Comparison of ENCODE assay signal across 8 mouse cellular contexts in the genomic region with DNA sequence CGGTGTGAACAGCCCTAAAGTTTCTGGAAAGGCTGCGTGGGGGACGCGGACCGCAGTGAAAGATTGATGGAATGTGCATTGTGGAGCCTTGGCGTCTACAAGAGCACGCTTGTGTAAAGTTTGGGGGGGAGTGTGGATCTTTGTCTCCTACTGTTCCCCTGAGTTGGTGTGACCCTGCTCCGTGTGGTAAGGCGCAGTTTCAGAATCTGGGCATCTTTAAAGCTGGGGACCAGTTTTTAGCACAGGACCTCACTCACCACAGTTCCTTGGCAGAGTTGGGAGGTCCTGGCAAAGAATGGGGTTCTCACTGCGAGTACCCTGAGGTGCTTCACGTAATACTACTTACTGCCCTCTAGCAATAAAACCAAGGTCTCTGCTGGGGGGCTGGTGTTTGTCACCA. TPM values are rescaled to one million over a fixed set of nuclear protein-coding genes. Genes with fewer than 3 reads are reported as not detected.
DNase-seq lines count a peak whose midpoint lies in the region; ATAC-seq and TF ChIP-seq lines count a peak whose summit lies in the region.

No protein-coding gene starts in this region.

- H3ac ChIP-seq in C2C12 (ENCODE audit: control insufficient read depth, insufficient read length, low read depth), result peak overlapping the region; percentile 97

- no peak for ATAC-seq in forebrain, embryonic 12.5 days (ENCODE audit: low FRiP score)
- ATAC-seq in liver, embryonic 11.5 days (replicated peaks; ENCODE audit: low FRiP score), result no peak

- no peaks in the 10 kb centered on the region for H3K9me3 ChIP-seq in forebrain, embryonic 12.5 days
- H3K9me3 ChIP-seq in liver, embryonic 11.5 days (ENCODE audit: control insufficient read depth, low read length), result no peaks in the 10 kb centered on the region

- DNase-seq in embryo, embryonic 10.5 days (ENCODE audit: low spot score), result peak; percentile 49
- no peak for DNase-seq in embryo, embryonic 9.5 days (ENCODE audit: extremely low spot score)
- no peak for DNase-seq in liver, embryonic 11.5 days (ENCODE audit: low spot score)
- DNase-seq in testis, postnatal 14 days (ENCODE audit: low spot score), result peak; percentile 8
- DNase-seq in adrenal gland, postnatal 10 days, result no peak
- DNase-seq in urinary bladder, adult 2 months (ENCODE audit: low spot score), result no peak

- H3K9ac ChIP-seq in forebrain, embryonic 12.5 days, result peak overlapping the region; percentile 89
- H3K9ac ChIP-seq in liver, embryonic 11.5 days (ENCODE audit: low read depth, low read length), result peak overlapping the region; percentile 69

- peak overlapping the region; percentile 98 for H3K27ac ChIP-seq in forebrain, embryonic 12.5 days
- no peak overlapping the region for H3K27ac ChIP-seq in liver, embryonic 11.5 days (ENCODE audit: low read depth, low read length)

- WGBS in forebrain, embryonic 12.5 days, result 0% methylated on average over 11 of the region's 11 CpGs
- 2% methylated on average over 11 of the region's 11 CpGs for WGBS in liver, embryonic 11.5 days

- peaks cover 57% of the 10 kb centered on the region for H3K79me2 ChIP-seq in C2C12 (ENCODE audit: control insufficient read depth, insufficient read depth)

- peaks cover 28% of the 10 kb centered on the region for H3K79me3 ChIP-seq in C2C12 (ENCODE audit: low read depth)

- no peaks in the 10 kb centered on the region for H3K27me3 ChIP-seq in C2C12 (ENCODE audit: control insufficient read depth, insufficient read depth, insufficient read length)
- 0 out of 2 replicates have a peak, but pooled peaks cover 3% of the 10 kb centered on the region for H3K27me3 ChIP-seq in forebrain, embryonic 12.5 days
- H3K27me3 ChIP-seq in liver, embryonic 11.5 days (replicated peaks; ENCODE audit: control insufficient read depth, insufficient read depth, low read length), result peaks cover 4% of the 10 kb centered on the region; the same call in 1 of the 2 replicates

- TF ChIP-seq CTCF in C2C12 (IDR thresholded peaks at IDR 0.05; ENCODE audit: control insufficient read depth, insufficient read depth, insufficient read length), result no peak

- H3K36me3 ChIP-seq in C2C12 (ENCODE audit: control insufficient read depth, insufficient read depth), result no peaks in the 10 kb centered on the region
- H3K36me3 ChIP-seq in forebrain, embryonic 12.5 days (replicated peaks), result no peaks in the 10 kb centered on the region
- no peaks in the 10 kb centered on the region for H3K36me3 ChIP-seq in liver, embryonic 11.5 days (ENCODE audit: control insufficient read depth, insufficient read depth, low read length)

- peaks cover 58% of the 10 kb centered on the region for H3K4me1 ChIP-seq in forebrain, embryonic 12.5 days
- H3K4me1 ChIP-seq in liver, embryonic 11.5 days (replicated peaks; ENCODE audit: control insufficient read depth, insufficient read depth, low read length), result 0 out of 2 replicates have a peak, but pooled peaks cover 2% of the 10 kb centered on the region

- H3K4me2 ChIP-seq in forebrain, embryonic 12.5 days, result peak overlapping the region; percentile 83
- peak overlapping the region; percentile 89 for H3K4me2 ChIP-seq in liver, embryonic 11.5 days

- H3K4me3 ChIP-seq in C2C12 (ENCODE audit: insufficient read depth, poor library complexity, severe bottlenecking), result peak overlapping the region; percentile 62
- peak overlapping the region; percentile 87 for H3K4me3 ChIP-seq in forebrain, embryonic 12.5 days (replicated peaks)
- H3K4me3 ChIP-seq in liver, embryonic 11.5 days (ENCODE audit: low read depth, low read length), result peak overlapping the region; percentile 83

TF ChIP-seq in C2C12, 6 proteins besides CTCF, POLR2A, EP300 and RAD21:
- TF ChIP-seq USF1 (IDR thresholded peaks at IDR 0.05; ENCODE audit: low read depth), result no peak
- no peak for TF ChIP-seq MAX (IDR thresholded peaks at IDR 0.05)
- no peak for TF ChIP-seq MYOG (IDR thresholded peaks at IDR 0.05; ENCODE audit: control insufficient read depth, extremely low read depth, insufficient read length)
- no peak for TF ChIP-seq MYOD1 (IDR thresholded peaks at IDR 0.05; ENCODE audit: control insufficient read depth, insufficient read length, low read depth)
- no peak for TF ChIP-seq CEBPB (IDR thresholded peaks at IDR 0.05; ENCODE audit: low read depth)
- no peak for TF ChIP-seq FOSL1 (IDR thresholded peaks at IDR 0.05; ENCODE audit: insufficient read depth, low read length, poor library complexity, severe bottlenecking)
TF ChIP-seq in C2C12: peak in this region for 0.

RNA-seq across cellular contexts. Expression of a gene that starts 1.0 kb away (rescaled TPM):
- 12.6 TPM for polyA plus RNA-seq in C2C12 (2012; fragmentation: generic; extraction: Trizol)
- 88.7 and 89.2 TPM in 2 replicates for polyA plus RNA-seq in forebrain, embryonic 12.5 days (2016; fragmentation: Nextera tagmentation; extraction: Ambion mirVana)
- 24.8 and 25.0 TPM in 2 replicates for polyA plus RNA-seq in liver, embryonic 11.5 days (2014; fragmentation: Nextera tagmentation; extraction: Ambion mirVana)
- 10 to 100 TPM; 23.4 to 25.9 TPM for total RNA-seq in adrenal gland, postnatal 10 days (2021)
- 4.5 and 5.5 TPM in 2 replicates for polyA plus RNA-seq in urinary bladder, adult 2 months (2012; rRNA removed)

Comparison
In these comparisons a context has a peak if more than half of its experiments do, and no peak if none do; other contexts are left out.
1. DNase-seq: peak in embryo, embryonic 10.5 days (single experiment) and testis, postnatal 14 days (single experiment); none in embryo, embryonic 9.5 days (single experiment), liver, embryonic 11.5 days (single experiment), adrenal gland, postnatal 10 days (single experiment) and urinary bladder, adult 2 months (single experiment).
2. Peak in every context shown above with its lines, with median percentiles within 50 percentile points of each other: H3K4me3 ChIP-seq.